In the genomic region with DNA sequence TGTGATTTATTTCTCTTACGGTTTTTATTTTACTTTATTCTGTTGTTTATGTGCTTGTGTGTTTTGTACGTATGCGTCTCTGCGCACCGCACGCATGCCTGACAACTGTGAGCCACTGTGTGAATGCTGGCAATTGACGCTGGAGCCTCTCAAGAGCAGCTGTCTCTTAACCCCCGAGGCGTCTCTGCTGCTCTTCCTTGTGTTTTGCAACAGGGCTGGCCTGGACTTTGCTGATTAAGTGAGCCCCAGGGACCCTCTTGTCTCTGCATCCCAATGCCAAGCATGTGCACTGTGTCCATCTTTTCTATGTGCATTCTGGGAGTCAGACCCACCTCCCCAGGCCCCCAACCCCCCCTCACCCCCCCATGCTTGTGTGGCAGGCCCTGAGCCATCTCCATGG, we compare ENCODE assay signal across 20 mouse cellular contexts. TPM values are rescaled to one million over a fixed set of nuclear protein-coding genes. Genes with fewer than 3 reads are reported as not detected.
DNase-seq lines count a peak whose midpoint lies in the region; ATAC-seq lines count a peak whose summit lies in the region.
"Had no signal": no experiment of that assay in that cellular context is flagged by ENCODE, and none has a peak within 500 bp of the region (broad histone marks: within the 10 kb centered on the region; RNA-seq: fewer than 3 reads in every experiment).

No protein-coding gene starts in this region.

- no peak overlapping the region for H3K4me3 ChIP-seq in hindbrain, embryonic 10.5 days
- no peak overlapping the region for H3K4me3 ChIP-seq in hindbrain, embryonic 16.5 days (ENCODE audit: low read length)
- H3K4me3 ChIP-seq in neural tube, embryonic 12.5 days: no peak overlapping the region
- no peak overlapping the region for H3K4me3 ChIP-seq in hindbrain, embryonic 14.5 days (replicated peaks; ENCODE audit: low read length)
- H3K4me3 ChIP-seq: embryonic facial prominence, embryonic 12.5 days had no signal

- H3K9ac ChIP-seq in hindbrain, embryonic 16.5 days (ENCODE audit: low read depth, low read length): no peak overlapping the region
- no peak overlapping the region for H3K9ac ChIP-seq in neural tube, embryonic 12.5 days
- no peak overlapping the region for H3K9ac ChIP-seq in hindbrain, embryonic 14.5 days
- H3K9ac ChIP-seq: embryonic facial prominence, embryonic 12.5 days had no signal

- peak; percentile 20 for DNase-seq in hindbrain, embryonic 10.5 days (ENCODE audit: low spot score)
- no peak for DNase-seq in neural tube, embryonic 10.5 days (ENCODE audit: extremely low spot score, low spot score)
- DNase-seq in hindbrain, embryonic 14.5 days (ENCODE audit: low spot score): peak; percentile 37
- peak; percentile 69 for DNase-seq in retina, postnatal 1 day
- DNase-seq: adrenal gland, adult 2 months; cerebellum, adult 18-20 months; heart, postnatal 36 days; kidney, adult 18-20 months; kidney, postnatal 36 days; lung, postnatal 14 days; thymus, postnatal 25 days had no signal

- no peaks in the 10 kb centered on the region for H3K27me3 ChIP-seq in hindbrain, embryonic 10.5 days (ENCODE audit: insufficient read depth, poor library complexity, severe bottlenecking)
- no peaks in the 10 kb centered on the region for H3K27me3 ChIP-seq in hindbrain, embryonic 16.5 days (replicated peaks; ENCODE audit: control insufficient read depth, insufficient read depth, low read length)
- H3K27me3 ChIP-seq in neural tube, embryonic 12.5 days (replicated peaks): no peaks in the 10 kb centered on the region
- no peaks in the 10 kb centered on the region for H3K27me3 ChIP-seq in hindbrain, embryonic 14.5 days (ENCODE audit: control insufficient read depth, insufficient read depth, low read length)
- H3K27me3 ChIP-seq: embryonic facial prominence, embryonic 12.5 days had no signal

- 71% methylated on average over 9 of the region's 9 CpGs for WGBS in hindbrain, embryonic 10.5 days
- WGBS in hindbrain, embryonic 16.5 days: 43% methylated on average over 9 of the region's 9 CpGs
- 46% methylated on average over 9 of the region's 9 CpGs for WGBS in neural tube, embryonic 12.5 days
- WGBS in hindbrain, embryonic 14.5 days: 33% methylated on average over 9 of the region's 9 CpGs

- H3K9me3 ChIP-seq in hindbrain, embryonic 10.5 days: no peaks in the 10 kb centered on the region
- H3K9me3 ChIP-seq in hindbrain, embryonic 16.5 days (ENCODE audit: control insufficient read depth, low read length): no peaks in the 10 kb centered on the region
- no peaks in the 10 kb centered on the region for H3K9me3 ChIP-seq in neural tube, embryonic 12.5 days
- no peaks in the 10 kb centered on the region for H3K9me3 ChIP-seq in hindbrain, embryonic 14.5 days (ENCODE audit: control insufficient read depth, low read length)
- H3K9me3 ChIP-seq: embryonic facial prominence, embryonic 12.5 days had no signal

- H3K4me1 ChIP-seq in hindbrain, embryonic 10.5 days (replicated peaks): no peaks in the 10 kb centered on the region
- H3K4me1 ChIP-seq in hindbrain, embryonic 16.5 days (ENCODE audit: control insufficient read depth, insufficient read depth, low read depth, low read length): peaks cover 3% of the 10 kb centered on the region; the same call in 1 of the 2 replicates
- no peaks in the 10 kb centered on the region for H3K4me1 ChIP-seq in neural tube, embryonic 12.5 days
- H3K4me1 ChIP-seq in hindbrain, embryonic 14.5 days (replicated peaks; ENCODE audit: control insufficient read depth, insufficient read depth, low read length): no peaks in the 10 kb centered on the region

- ATAC-seq in hindbrain, embryonic 16.5 days: no peak
- peak; percentile 85 for ATAC-seq in neural tube, embryonic 12.5 days (ENCODE audit: low FRiP score, low read depth)
- peak; percentile 76 for ATAC-seq in hindbrain, embryonic 14.5 days (ENCODE audit: low FRiP score)
- ATAC-seq in erythroid progenitor cell, adult 5-6 weeks (replicated peaks; ENCODE audit: low FRiP score, poor library complexity, severe bottlenecking): no peak
- no peak for ATAC-seq in cerebellum, adult (ENCODE audit: insufficient number of reproducible peaks, low FRiP score, low TSS enrichment)
- ATAC-seq: CD4-positive, CD25-positive, alpha-beta regulatory T cell, adult 4 months had no signal

- no peaks in the 10 kb centered on the region for H3K36me3 ChIP-seq in hindbrain, embryonic 10.5 days
- no peaks in the 10 kb centered on the region for H3K36me3 ChIP-seq in hindbrain, embryonic 16.5 days (ENCODE audit: control insufficient read depth, insufficient read depth, low read length)
- H3K36me3 ChIP-seq in neural tube, embryonic 12.5 days: no peaks in the 10 kb centered on the region
- no peaks in the 10 kb centered on the region for H3K36me3 ChIP-seq in hindbrain, embryonic 14.5 days (replicated peaks; ENCODE audit: control insufficient read depth, insufficient read depth)
- H3K36me3 ChIP-seq: embryonic facial prominence, embryonic 12.5 days had no signal

- H3K4me2 ChIP-seq in hindbrain, embryonic 16.5 days (ENCODE audit: low read length): no peak overlapping the region
- no peak overlapping the region for H3K4me2 ChIP-seq in neural tube, embryonic 12.5 days (replicated peaks)
- H3K4me2 ChIP-seq in hindbrain, embryonic 14.5 days (replicated peaks): no peak overlapping the region
- H3K4me2 ChIP-seq: embryonic facial prominence, embryonic 12.5 days; heart, embryonic 11.5 days had no signal

- H3K27ac ChIP-seq in hindbrain, embryonic 10.5 days: no peak overlapping the region
- no peak overlapping the region for H3K27ac ChIP-seq in hindbrain, embryonic 16.5 days (ENCODE audit: low read depth, low read length)
- H3K27ac ChIP-seq in neural tube, embryonic 12.5 days: no peak overlapping the region
- no peak overlapping the region for H3K27ac ChIP-seq in hindbrain, embryonic 14.5 days
- H3K27ac ChIP-seq: embryonic facial prominence, embryonic 12.5 days; stomach, postnatal 0 days had no signal

RNA-seq across cellular contexts. Expression of a gene that starts 24.5 kb away (rescaled TPM):
- 30.6 and 49.7 TPM in 2 replicates for polyA plus RNA-seq in hindbrain, embryonic 10.5 days (2016; fragmentation: Nextera tagmentation; extraction: Ambion mirVana)
- polyA plus RNA-seq in hindbrain, embryonic 16.5 days (2015; fragmentation: Nextera tagmentation; extraction: Ambion mirVana): 1.6 and 2.1 TPM in 2 replicates
- polyA plus RNA-seq in neural tube, embryonic 12.5 days (2016; fragmentation: Nextera tagmentation; extraction: Ambion mirVana): 24.7 and 29.9 TPM in 2 replicates
- polyA plus RNA-seq in hindbrain, embryonic 14.5 days (2014; fragmentation: Nextera tagmentation; extraction: Ambion mirVana): 1.7 and 2.1 TPM in 2 replicates
- total RNA-seq in erythroid progenitor cell, adult 5-6 weeks (2015; ENCODE audit: low replicate concordance): 0.36 TPM in 1 of 2 replicates, not detected in the other
- 0.38 TPM in 1 of 2 replicates, not detected in the other for total RNA-seq in erythroid progenitor cell, adult 5-6 weeks (2017; ENCODE audit: low replicate concordance)
- total RNA-seq: heart, postnatal 36 days; MEL had no signal

Comparison
In these comparisons a context has a peak if more than half of its experiments do, and no peak if none do; other contexts are left out.
1. ATAC-seq: peak in neural tube, embryonic 12.5 days (single experiment) and hindbrain, embryonic 14.5 days (single experiment); none in hindbrain, embryonic 16.5 days (single experiment), erythroid progenitor cell, adult 5-6 weeks (single experiment) and cerebellum, adult (single experiment).